Mouse (Mus musculus) adipocyte (in vitro differentiated cells): ENCODE data around the gene Pom121l2.

Experiments used
- DNase-seq: peaks from one replicate; pipeline ENCODE4 v3.0.0-alpha.2; 2016; ENCODE audit warnings: low spot score

The Pom121l2 gene

GRCm38 (mm10) chr13:22019934-22020835 lies 39.2 kb downstream of the Pom121l2 start:
- no peak for DNase-seq

GRCm38 (mm10) chr13:22020901-22021339 lies 39.9 kb downstream of the Pom121l2 start:
- DNase-seq: peak; percentile 67

- peak; percentile 31 for DNase-seq
Measured at GRCm38 (mm10) chr13:22021581-22021980, 40.6 kb downstream of the Pom121l2 start.

GRCm38 (mm10) chr13:22022241-22022640 lies 41.2 kb downstream of the Pom121l2 start:
- DNase-seq: peak; percentile 88

GRCm38 (mm10) chr13:22026058-22027031 lies 45.4 kb downstream of the Pom121l2 start:
- peak; percentile 85 for DNase-seq

GRCm38 (mm10) chr13:22028673-22029460 lies 47.9 kb downstream of the Pom121l2 start:
- peak; percentile 96 for DNase-seq

- peak; percentile 29 for DNase-seq
Measured at GRCm38 (mm10) chr13:22029928-22030327, 48.9 kb downstream of the Pom121l2 start.

- peak; percentile 65 for DNase-seq
Measured at GRCm38 (mm10) chr13:22030493-22030892, 49.5 kb downstream of the Pom121l2 start.

GRCm38 (mm10) chr13:22033741-22034442 lies 52.9 kb downstream of the Pom121l2 start:
- no peak for DNase-seq

GRCm38 (mm10) chr13:22034443-22035266 lies 53.7 kb downstream of the Pom121l2 start:
- peak; percentile 37 for DNase-seq

- peak; percentile 95 for DNase-seq
Measured at GRCm38 (mm10) chr13:22035267-22036148, 54.5 kb downstream of the Pom121l2 start, which contains the start of the genes Hist1h2ah and Hist1h2bk. Gene Hist1h2ah (minus strand): TSS chr13:22035568. Gene Hist1h2bk (plus strand): TSS chr13:22035870.

GRCm38 (mm10) chr13:22036149-22036956 lies 55.4 kb downstream of the Pom121l2 start:
- peak; percentile 60 for DNase-seq

GRCm38 (mm10) chr13:22036986-22037385 lies 56.0 kb downstream of the Pom121l2 start:
- no peak for DNase-seq

- no peak for DNase-seq
Measured at GRCm38 (mm10) chr13:22037415-22037814, 56.4 kb downstream of the Pom121l2 start.
